Mouse (Mus musculus): ENCODE data around the gene Cldn17.

Gene Cldn17

GRCm38 (mm10) chr16:88506878-88507277, at the start of gene Cldn17:
Cldn17 (minus strand) TSS chr16:88506978.
- DNase-seq (ENCODE audit: low spot score in 2 of 2): no peak

GRCm38 (mm10) chr16:88542488-88542887, 35.7 kb upstream of the Cldn17 start:
- no peak for DNase-seq (ENCODE audit: low spot score in 2 of 2)

- DNase-seq (ENCODE audit: low spot score in 2 of 2): no peak
Measured at GRCm38 (mm10) chr16:88539841-88540487, 33.2 kb upstream of the Cldn17 start.

GRCm38 (mm10) chr16:88511348-88511747, 4.6 kb upstream of the Cldn17 start:
- DNase-seq (ENCODE audit: low spot score in 2 of 2): no peak

- DNase-seq (ENCODE audit: low spot score in 2 of 2): no peak
Measured at GRCm38 (mm10) chr16:88508150-88508549, 1.4 kb upstream of the Cldn17 start.

GRCm38 (mm10) chr16:88506338-88506737, 440 bp downstream of the Cldn17 start:
- no peak for DNase-seq (ENCODE audit: low spot score in 2 of 2)

GRCm38 (mm10) chr16:88488096-88488495, 18.7 kb downstream of the Cldn17 start:
- DNase-seq (ENCODE audit: low spot score in 2 of 2): no peak

- no peak for DNase-seq (ENCODE audit: low spot score in 2 of 2)
Measured at GRCm38 (mm10) chr16:88480011-88480774, 26.6 kb downstream of the Cldn17 start.

- no peak for DNase-seq (ENCODE audit: low spot score in 2 of 2)
Measured at GRCm38 (mm10) chr16:88463235-88463634, 43.5 kb downstream of the Cldn17 start.
